Mouse (Mus musculus) hindbrain, embryonic 14.5 days (tissue): ENCODE data around the gene Prdm16. TPM values are rescaled to one million over a fixed set of nuclear protein-coding genes. Genes with fewer than 3 reads are reported as not detected.

Experiments
- ATAC-seq: fragments of 200-750 bp; cut with Nextera tagmentation; 2 replicates; pipeline ENCODE4 v1.8.0; 2017; ENCODE audit warnings: moderate number of reproducible peaks, mild to moderate bottlenecking, moderate TSS enrichment, moderate library complexity; ENCODE audit not compliant: low FRiP score
- DNase-seq: peaks from one replicate; pipeline ENCODE4 v3.0.0-alpha.2; 2015; ENCODE audit warnings: low spot score
- H3K27ac ChIP-seq: fragments of 300-500 bp; sonication (generic); 2 replicates; pipeline ENCODE4 v1.5.1; 2014; ENCODE audit warnings: mild to moderate bottlenecking, moderate library complexity
- H3K27me3 ChIP-seq: fragments of 300-500 bp; sonication (generic); 2 replicates; pipeline ENCODE4 v1.6.1; 2014; ENCODE audit warnings: mild to moderate bottlenecking, low read length, mixed read lengths; ENCODE audit not compliant: control insufficient read depth, insufficient read depth
- H3K36me3 ChIP-seq: fragments of 300-500 bp; sonication (generic); replicated peaks from 2 replicates; pipeline ENCODE4 v1.6.1; 2014; ENCODE audit not compliant: control insufficient read depth, insufficient read depth
- H3K4me1 ChIP-seq: fragments of 300-500 bp; sonication (generic); replicated peaks from 2 replicates; pipeline ENCODE4 v1.6.1; 2014; ENCODE audit warnings: antibody characterized with exemption, low read length, mixed read lengths; ENCODE audit not compliant: control insufficient read depth, insufficient read depth
- H3K4me2 ChIP-seq: fragments of 300-500 bp; sonication (generic); replicated peaks from 2 replicates; pipeline ENCODE4 v1.6.1; 2014; ENCODE audit warnings: mild to moderate bottlenecking, moderate library complexity
- H3K4me3 ChIP-seq: fragments of 300-500 bp; sonication (generic); replicated peaks from 2 replicates; pipeline ENCODE4 v1.5.1; 2014; ENCODE audit warnings: mild to moderate bottlenecking, low read length
- H3K9ac ChIP-seq: fragments of 300-500 bp; sonication (generic); 2 replicates; pipeline ENCODE4 v1.6.1; 2014
- H3K9me3 ChIP-seq: fragments of 300-500 bp; sonication (generic); 2 replicates; pipeline ENCODE4 v1.6.1; 2016; ENCODE audit warnings: low read length; ENCODE audit not compliant: control insufficient read depth
- WGBS: fragments of 180-500 bp; shearing (Covaris S2); extraction: QIAGEN DNeasy Blood & Tissue Kit; methylation state at CpG from one replicate; pipeline ENCODE4 v1.1.7; 2014; 5-methylcytosine and 5-hydroxymethylcytosine counted together
- polyA plus RNA-seq: library from polyadenylated mRNA; unstranded; fragments of >200 nt; fragmentation: Nextera tagmentation; extraction: Ambion mirVana; gene quantifications from 2 replicates; pipeline ENCODE4 v1.2.1, GENCODE M21; 2014

The Prdm16 gene
- polyA plus RNA-seq, 1 experiment from 2014 or later: 15.6 TPM

- no peaks in the 10 kb centered on the region for H3K9me3 ChIP-seq
- no peak overlapping the region for H3K4me3 ChIP-seq
- WGBS: 90% methylated on average over 4 of the region's 4 CpGs
- H3K27ac ChIP-seq: no peak overlapping the region
- peaks cover 13% of the 10 kb centered on the region; the same call in 1 of the 2 replicates for H3K4me1 ChIP-seq
- peaks cover 3% of the 10 kb centered on the region; the same call in 1 of the 2 replicates for H3K27me3 ChIP-seq
- H3K9ac ChIP-seq: no peak overlapping the region
- H3K36me3 ChIP-seq: no peaks in the 10 kb centered on the region
- DNase-seq (no peak), ATAC-seq (no peak)
- H3K4me2 ChIP-seq: no peak overlapping the region
Measured at GRCm38 (mm10) chr4:154622521-154622920, 14.2 kb downstream of the Prdm16 start.

DNA sequence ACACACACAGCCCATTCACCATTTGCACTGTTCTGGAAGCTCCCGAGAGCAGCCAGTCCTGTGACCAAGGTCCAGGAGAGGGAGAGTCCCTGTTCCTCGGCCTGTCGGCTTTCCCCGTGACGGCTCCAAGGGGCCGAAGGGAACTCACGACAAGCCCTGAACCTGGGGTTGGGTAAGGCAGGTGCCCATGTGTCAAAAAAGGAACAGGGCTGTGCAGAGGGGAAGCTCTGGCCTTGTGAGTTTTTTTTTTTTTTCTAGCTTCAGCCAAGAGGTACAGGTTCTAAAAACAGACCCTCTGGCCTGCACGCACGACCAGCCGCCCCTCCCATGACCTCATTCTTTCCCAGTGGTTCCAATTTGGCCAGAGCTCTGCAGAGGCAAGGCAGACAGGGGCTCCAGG, 25.5 kb downstream of the Prdm16 start:
- DNase-seq: no peak
- 80% methylated on average over 10 of the region's 10 CpGs for WGBS
- no peak for ATAC-seq
- no peak overlapping the region for H3K9ac ChIP-seq
- no peaks in the 10 kb centered on the region for H3K27me3 ChIP-seq
- H3K27ac ChIP-seq: no peak overlapping the region
- no peaks in the 10 kb centered on the region for H3K9me3 ChIP-seq
- no peak overlapping the region for H3K4me2 ChIP-seq
- H3K4me1 ChIP-seq: no peaks in the 10 kb centered on the region
- H3K36me3 ChIP-seq: no peaks in the 10 kb centered on the region
- H3K4me3 ChIP-seq: no peak overlapping the region

DNA sequence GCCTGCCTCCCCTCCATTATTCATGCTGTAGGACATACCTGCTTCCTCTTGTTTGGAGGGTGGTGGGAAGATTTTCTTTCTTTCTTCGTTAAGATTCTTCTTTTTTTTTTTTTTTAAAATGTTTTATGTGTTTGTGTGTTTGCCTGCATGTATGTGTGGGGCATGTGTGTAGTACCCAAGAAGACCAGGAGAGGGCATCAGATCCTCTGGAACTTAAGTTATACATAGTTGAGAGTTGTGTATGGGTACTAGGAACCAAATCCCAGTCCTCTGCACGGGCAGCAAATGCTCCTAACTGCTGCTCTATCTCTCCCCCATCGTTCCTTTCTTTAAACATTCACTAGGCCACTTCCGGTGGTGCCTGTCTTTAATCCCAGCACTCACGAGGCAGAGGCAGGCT, 28.9 kb downstream of the Prdm16 start:
- H3K4me1 ChIP-seq: peaks cover 9% of the 10 kb centered on the region; the same call in 1 of the 2 replicates
- H3K9me3 ChIP-seq: no peaks in the 10 kb centered on the region
- 94% methylated on average over 5 of the region's 5 CpGs for WGBS
- no peak overlapping the region for H3K9ac ChIP-seq
- no peak overlapping the region for H3K27ac ChIP-seq
- no peak overlapping the region for H3K4me3 ChIP-seq
- no peaks in the 10 kb centered on the region for H3K36me3 ChIP-seq
- H3K4me2 ChIP-seq: no peak overlapping the region
- DNase-seq (no peak), ATAC-seq (no peak)
- 0 out of 2 replicates have a peak, but pooled peaks cover 4% of the 10 kb centered on the region for H3K27me3 ChIP-seq

DNA sequence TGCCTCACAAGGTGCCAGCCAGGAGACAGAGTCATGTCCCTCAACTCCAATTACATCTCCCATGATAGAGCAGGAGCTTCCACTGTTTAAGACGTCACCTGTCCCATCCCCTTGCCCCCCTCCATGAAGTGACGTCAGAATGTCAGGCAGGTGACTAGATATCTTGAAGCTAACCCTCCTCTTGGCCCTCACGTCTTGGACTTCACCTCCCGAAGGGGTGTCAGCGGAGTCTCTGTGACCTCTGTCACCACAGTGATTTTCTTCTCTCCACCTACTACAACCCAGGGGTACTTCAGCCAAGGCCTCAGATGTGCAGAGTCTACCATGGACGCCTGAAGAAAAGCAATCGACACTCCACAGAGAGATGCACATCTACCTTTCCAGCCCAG, 32.2 kb downstream of the Prdm16 start:
- Histone ChIP-seq H3K36me3 (no peaks in the 10 kb centered on the region), H3K4me3 (no peak overlapping the region), H3K27ac (no peak overlapping the region), H3K9ac (no peak overlapping the region), H3K4me2 (no peak overlapping the region), H3K9me3 (no peaks in the 10 kb centered on the region), H3K4me1 (peaks cover 33% of the 10 kb centered on the region), H3K27me3 (0 out of 2 replicates have a peak, but pooled peaks cover 6% of the 10 kb centered on the region)
- WGBS: 67% methylated on average over 7 of the region's 7 CpGs
- ATAC-seq (no peak; the same call in 1 of the 2 replicates), DNase-seq (no peak)

DNA sequence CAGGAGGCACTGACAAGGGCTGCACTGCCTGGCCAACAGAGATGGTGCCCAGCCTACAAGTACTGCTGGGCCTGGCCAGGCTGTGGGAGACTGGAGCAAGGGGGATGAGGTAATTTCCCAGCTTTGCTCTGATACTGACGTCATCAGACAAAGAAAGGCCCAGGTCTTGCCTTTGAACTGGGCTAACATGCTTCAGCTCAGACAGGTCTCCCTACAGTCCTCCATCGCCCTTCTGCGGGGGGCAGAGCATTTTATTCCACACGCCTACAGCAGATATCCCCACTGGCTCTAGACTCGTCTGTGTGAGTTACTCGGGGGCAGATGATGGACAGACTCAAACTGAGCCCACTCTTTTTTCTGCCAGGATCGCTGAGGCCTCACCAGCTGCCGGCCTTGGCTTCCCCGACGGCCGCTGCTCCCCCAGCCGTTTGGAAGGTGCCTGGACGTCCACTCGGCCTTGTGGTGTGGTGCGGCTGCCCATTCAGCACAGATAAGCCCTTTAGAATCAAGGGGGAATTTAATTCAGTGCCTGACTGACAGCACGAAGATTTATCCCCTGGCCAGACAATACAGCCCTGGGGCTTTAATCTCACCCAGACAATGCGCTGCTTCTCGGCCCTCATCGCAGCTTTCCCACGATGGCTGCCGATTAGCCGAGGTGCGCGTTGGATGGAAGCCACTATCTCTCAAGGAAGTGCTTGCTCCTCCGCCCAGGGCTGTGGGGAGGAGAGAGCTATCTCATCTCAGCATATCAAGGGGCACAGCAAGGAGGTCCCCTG, 32.8 kb downstream of the Prdm16 start:
- H3K9me3 ChIP-seq: no peaks in the 10 kb centered on the region
- no peaks in the 10 kb centered on the region for H3K36me3 ChIP-seq
- H3K4me2 ChIP-seq: no peak overlapping the region
- no peak overlapping the region for H3K4me3 ChIP-seq
- H3K27ac ChIP-seq: peak overlapping the region; percentile 28; the same call in 1 of the 2 replicates
- H3K9ac ChIP-seq: no peak overlapping the region
- DNase-seq (peak; percentile 43), ATAC-seq (peak; percentile 37)
- H3K27me3 ChIP-seq: 0 out of 2 replicates have a peak, but pooled peaks cover 6% of the 10 kb centered on the region
- peaks cover 38% of the 10 kb centered on the region for H3K4me1 ChIP-seq
- WGBS: 14% methylated on average over 25 of the region's 25 CpGs

GRCm38 (mm10) chr4:154602409-154602808, 34.3 kb downstream of the Prdm16 start:
- DNase-seq: no peak
- Histone ChIP-seq H3K4me1 (peaks cover 45% of the 10 kb centered on the region), H3K4me3 (no peak overlapping the region), H3K27ac (no peak overlapping the region; the same call in 1 of the 2 replicates), H3K27me3 (0 out of 2 replicates have a peak, but pooled peaks cover 6% of the 10 kb centered on the region), H3K9me3 (no peaks in the 10 kb centered on the region), H3K9ac (no peak overlapping the region), H3K36me3 (no peaks in the 10 kb centered on the region), H3K4me2 (no peak overlapping the region)
- WGBS: 74% methylated on average over 10 of the region's 10 CpGs
- ATAC-seq: no peak

DNA sequence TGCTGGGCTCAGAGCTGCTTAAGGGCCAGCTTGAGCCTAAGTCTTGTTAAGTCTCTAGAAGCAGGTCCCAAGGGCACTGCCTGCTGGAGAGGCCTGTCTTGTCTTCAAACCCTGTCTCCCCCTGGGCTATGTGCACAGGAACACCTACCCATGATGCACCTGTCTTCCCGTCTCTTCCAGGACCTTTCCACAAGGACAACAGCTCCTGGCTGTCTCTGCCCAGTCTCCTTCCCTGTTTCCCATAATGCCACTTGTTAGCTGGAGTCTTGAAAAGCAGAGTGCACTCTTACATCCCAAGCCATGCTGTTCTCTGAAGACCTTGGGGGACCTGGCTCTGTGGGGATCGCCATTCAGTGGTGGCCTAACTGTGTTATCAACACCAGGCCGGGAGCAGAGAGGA, 35.7 kb downstream of the Prdm16 start:
- WGBS: 38% methylated on average over 3 of the region's 3 CpGs
- Histone ChIP-seq H3K36me3 (no peaks in the 10 kb centered on the region), H3K4me2 (no peak overlapping the region), H3K27me3 (0 out of 2 replicates have a peak, but pooled peaks cover 6% of the 10 kb centered on the region), H3K27ac (no peak overlapping the region), H3K4me1 (peaks cover 45% of the 10 kb centered on the region), H3K9me3 (no peaks in the 10 kb centered on the region), H3K9ac (no peak overlapping the region), H3K4me3 (no peak overlapping the region)
- ATAC-seq (no peak), DNase-seq (no peak)

- no peak overlapping the region for H3K4me2 ChIP-seq
- H3K36me3 ChIP-seq: no peaks in the 10 kb centered on the region
- peaks cover 45% of the 10 kb centered on the region for H3K4me1 ChIP-seq
- no peak overlapping the region for H3K9ac ChIP-seq
- no peak overlapping the region for H3K4me3 ChIP-seq
- H3K27ac ChIP-seq: peak overlapping the region; percentile 57; the same call in 1 of the 2 replicates
- no peaks in the 10 kb centered on the region for H3K9me3 ChIP-seq
- DNase-seq (peak; percentile 71), ATAC-seq (peak; percentile 53)
- WGBS: 17% methylated on average over 10 of the region's 10 CpGs
- peaks cover 3% of the 10 kb centered on the region; the same call in 1 of the 2 replicates for H3K27me3 ChIP-seq
Measured at GRCm38 (mm10) chr4:154599977-154600376, 36.7 kb downstream of the Prdm16 start.

DNA sequence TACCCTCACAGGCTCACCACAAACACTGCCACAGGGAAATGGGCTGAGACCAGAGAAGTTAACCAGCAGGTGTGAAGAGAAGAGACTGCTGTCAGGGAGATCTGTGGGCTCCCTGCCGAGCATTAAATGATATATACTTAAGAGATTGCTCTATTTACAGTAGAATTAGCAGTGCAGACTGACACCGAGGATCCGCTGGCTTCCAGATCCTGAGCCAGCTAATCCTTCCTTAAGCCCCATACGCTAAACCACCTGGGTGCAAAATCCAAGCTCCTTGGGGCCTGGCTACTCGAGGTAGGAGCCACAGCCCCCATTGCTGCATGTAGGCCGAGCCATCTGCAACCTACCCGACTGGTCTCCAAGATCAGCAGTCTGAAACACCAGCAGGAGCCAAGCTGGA, 38.3 kb downstream of the Prdm16 start:
- 59% methylated on average over 7 of the region's 7 CpGs for WGBS
- no peak overlapping the region for H3K4me2 ChIP-seq
- no peaks in the 10 kb centered on the region for H3K36me3 ChIP-seq
- no peak for ATAC-seq
- no peak overlapping the region for H3K27ac ChIP-seq
- H3K4me1 ChIP-seq: peaks cover 51% of the 10 kb centered on the region
- DNase-seq: no peak
- H3K9ac ChIP-seq: no peak overlapping the region
- H3K4me3 ChIP-seq: no peak overlapping the region
- no peaks in the 10 kb centered on the region for H3K9me3 ChIP-seq
- peaks cover 10% of the 10 kb centered on the region for H3K27me3 ChIP-seq
